Mouse (Mus musculus): ENCODE results near the gene Tmem150b. TPM values are rescaled to one million over a fixed set of nuclear protein-coding genes. Genes with fewer than 3 reads are reported as not detected.

Gene Tmem150b
- total and polyA plus RNA-seq, 3 experiments: 0.16 TPM; not detected in 2

GRCm38 (mm10) chr7:4703195-4703594 lies 21.9 kb downstream of the Tmem150b start:
- no peaks in the 10 kb centered on the region for H3K36me3 ChIP-seq (ENCODE audit: control insufficient read depth, insufficient read depth, low read length)
- H3K27me3 ChIP-seq (ENCODE audit: control insufficient read depth, insufficient read depth, low read length): no peaks in the 10 kb centered on the region
- TF ChIP-seq POLR2A (IDR thresholded peaks at IDR 0.05; ENCODE audit: insufficient read depth, low read depth, low read length) (no peak), EP300 (IDR thresholded peaks at IDR 0.05; ENCODE audit: insufficient read depth, low read depth, low read length) (no peak), CTCF (IDR thresholded peaks at IDR 0.05) (no peak)
- WGBS: 91% methylated on average over 7 of the region's 7 CpGs
- no peaks in the 10 kb centered on the region for H3K4me1 ChIP-seq (ENCODE audit: control insufficient read depth, insufficient read depth, low read length)
- H3K27ac ChIP-seq: no peak overlapping the region
- no peaks in the 10 kb centered on the region for H3K79me2 ChIP-seq (replicated peaks; ENCODE audit: control insufficient read depth, insufficient read depth, low read length)
- intact Hi-C loops (cut with DNase I): no loop called here
- H3K4me3 ChIP-seq: no peak overlapping the region
- no peak overlapping the region for H3K9ac ChIP-seq (ENCODE audit: low read depth, low read length)
- no peak for DNase-seq

GRCm38 (mm10) chr7:4702334-4702733 lies 22.7 kb downstream of the Tmem150b start:
- H3K79me2 ChIP-seq (replicated peaks; ENCODE audit: control insufficient read depth, insufficient read depth, low read length): no peaks in the 10 kb centered on the region
- no peak overlapping the region for H3K27ac ChIP-seq
- no peak overlapping the region for H3K4me3 ChIP-seq
- no peaks in the 10 kb centered on the region for H3K27me3 ChIP-seq (ENCODE audit: control insufficient read depth, insufficient read depth, low read length)
- TF ChIP-seq EP300 (IDR thresholded peaks at IDR 0.05; ENCODE audit: insufficient read depth, low read depth, low read length) (no peak), POLR2A (IDR thresholded peaks at IDR 0.05; ENCODE audit: insufficient read depth, low read depth, low read length) (no peak), CTCF (IDR thresholded peaks at IDR 0.05) (no peak)
- H3K4me1 ChIP-seq (ENCODE audit: control insufficient read depth, insufficient read depth, low read length): no peaks in the 10 kb centered on the region
- intact Hi-C loops (cut with DNase I): no loop called here
- H3K9ac ChIP-seq (ENCODE audit: low read depth, low read length): no peak overlapping the region
- no peaks in the 10 kb centered on the region for H3K36me3 ChIP-seq (ENCODE audit: control insufficient read depth, insufficient read depth, low read length)
- DNase-seq: no peak
- WGBS: 77% methylated on average over 8 of the region's 8 CpGs

GRCm38 (mm10) chr7:4693004-4693403 lies 32.0 kb downstream of the Tmem150b start:
- no peaks in the 10 kb centered on the region for H3K79me2 ChIP-seq (replicated peaks; ENCODE audit: control insufficient read depth, insufficient read depth, low read length)
- intact Hi-C loops (cut with DNase I): no loop called here
- H3K4me1 ChIP-seq (ENCODE audit: control insufficient read depth, insufficient read depth, low read length): no peaks in the 10 kb centered on the region
- no peaks in the 10 kb centered on the region for H3K36me3 ChIP-seq (ENCODE audit: control insufficient read depth, insufficient read depth, low read length)
- WGBS: 80% methylated on average over 6 of the region's 6 CpGs
- no peak overlapping the region for H3K4me3 ChIP-seq
- H3K9ac ChIP-seq (ENCODE audit: low read depth, low read length): no peak overlapping the region
- no peaks in the 10 kb centered on the region for H3K27me3 ChIP-seq (ENCODE audit: control insufficient read depth, insufficient read depth, low read length)
- no peak for DNase-seq
- H3K27ac ChIP-seq: no peak overlapping the region
- no peak for TF ChIP-seq EP300 (IDR thresholded peaks at IDR 0.05; ENCODE audit: insufficient read depth, low read depth, low read length)
- no peak for TF ChIP-seq POLR2A (IDR thresholded peaks at IDR 0.05; ENCODE audit: insufficient read depth, low read depth, low read length)
- TF ChIP-seq CTCF (IDR thresholded peaks at IDR 0.05): no peak

GRCm38 (mm10) chr7:4690951-4691653 lies 33.9 kb downstream of the Tmem150b start:
- intact Hi-C loops (cut with DNase I): no loop called here
- peak overlapping the region; percentile 64 for H3K9ac ChIP-seq (ENCODE audit: low read depth, low read length)
- no peaks in the 10 kb centered on the region for H3K4me1 ChIP-seq (ENCODE audit: control insufficient read depth, insufficient read depth, low read length)
- no peak for TF ChIP-seq EP300 (IDR thresholded peaks at IDR 0.05; ENCODE audit: insufficient read depth, low read depth, low read length)
- no peak for TF ChIP-seq POLR2A (IDR thresholded peaks at IDR 0.05; ENCODE audit: insufficient read depth, low read depth, low read length)
- TF ChIP-seq CTCF (IDR thresholded peaks at IDR 0.05): no peak
- WGBS: 15% methylated on average over 32 of the region's 35 CpGs
- DNase-seq: peak; percentile 9 to 31
- H3K36me3 ChIP-seq (ENCODE audit: control insufficient read depth, insufficient read depth, low read length): no peaks in the 10 kb centered on the region
- H3K79me2 ChIP-seq (replicated peaks; ENCODE audit: control insufficient read depth, insufficient read depth, low read length): no peaks in the 10 kb centered on the region
- H3K27ac ChIP-seq: 0 out of 2 replicates have a peak overlapping the region, but pooled peaks have one; percentile 17
- H3K27me3 ChIP-seq (ENCODE audit: control insufficient read depth, insufficient read depth, low read length): no peaks in the 10 kb centered on the region
- peak overlapping the region; percentile 40 for H3K4me3 ChIP-seq

- Histone ChIP-seq H3K4me3 (peak within 1 kb of the TSS; percentile 40), H3K27me3 (ENCODE audit: control insufficient read depth, insufficient read depth, low read length) (no peaks in the 10 kb centered on the region), H3K27ac (0 out of 2 replicates have a peak within 1 kb of the TSS, but pooled peaks have one; percentile 17), H3K9ac (ENCODE audit: low read depth, low read length) (peak within 1 kb of the TSS; percentile 64), H3K79me2 (replicated peaks; ENCODE audit: control insufficient read depth, insufficient read depth, low read length) (no peaks in the 10 kb centered on the region), H3K4me1 (ENCODE audit: control insufficient read depth, insufficient read depth, low read length) (no peaks in the 10 kb centered on the region), H3K36me3 (ENCODE audit: control insufficient read depth, insufficient read depth, low read length) (no peaks in the 10 kb centered on the region)
- no peak for TF ChIP-seq POLR2A (IDR thresholded peaks at IDR 0.05; ENCODE audit: insufficient read depth, low read depth, low read length)
- no peak for TF ChIP-seq CTCF (IDR thresholded peaks at IDR 0.05)
- no peak for TF ChIP-seq EP300 (IDR thresholded peaks at IDR 0.05; ENCODE audit: insufficient read depth, low read depth, low read length)
- 5% methylated on average over 7 of the region's 18 CpGs for WGBS
- peak; percentile 35 to 54 for DNase-seq
- intact Hi-C loops (cut with DNase I): no loop called here
These were observed 34.7 kb downstream of the Tmem150b start, which contains the start of gene Brsk1 for GRCm38 (mm10) chr7:4690387-4690786. Gene Brsk1, plus strand, starts transcription at chr7:4690604.

Data from heart, adult 2 months (tissue).